Mouse (Mus musculus) cerebellum, postnatal 36 days (tissue): ENCODE data around the gene Hist1h3f.

Source experiments
- DNase-seq, 2 experiments: peaks; one replicate each; pipeline ENCODE4 v3.0.0; 2021 to 2022; ENCODE audit warnings: mixed read lengths in 2 of 2

Gene Hist1h3f

GRCm38 (mm10) chr13:23543965-23544786 is at the start of gene Hist1h3f:
Gene Hist1h3f (plus strand): TSS chr13:23544052.
- DNase-seq, result peak; percentile 54 to 71

- DNase-seq, result no peak
Measured at GRCm38 (mm10) chr13:23495526-23495925, 48.3 kb upstream of the Hist1h3f start.

- DNase-seq, result peak; percentile 10 to 30
Measured at GRCm38 (mm10) chr13:23497656-23498321, 46.1 kb upstream of the Hist1h3f start.

- no peak for DNase-seq
Measured at GRCm38 (mm10) chr13:23498653-23499052, 45.2 kb upstream of the Hist1h3f start.

- DNase-seq, result no peak
Measured at GRCm38 (mm10) chr13:23499943-23500342, 43.9 kb upstream of the Hist1h3f start.

- peak; percentile 48 to 65 for DNase-seq
Measured at GRCm38 (mm10) chr13:23500424-23501200, 43.2 kb upstream of the Hist1h3f start.

- no peak for DNase-seq
Measured at GRCm38 (mm10) chr13:23501511-23501910, 42.3 kb upstream of the Hist1h3f start.

- no peak for DNase-seq
Measured at GRCm38 (mm10) chr13:23502031-23502567, 41.8 kb upstream of the Hist1h3f start.

GRCm38 (mm10) chr13:23502916-23503315 is 40.9 kb upstream of the Hist1h3f start:
- DNase-seq, result no peak

GRCm38 (mm10) chr13:23503797-23504196 is 40.1 kb upstream of the Hist1h3f start:
- DNase-seq, result peak; percentile 35 to 66

- no peak for DNase-seq
Measured at GRCm38 (mm10) chr13:23505662-23506345, 38.0 kb upstream of the Hist1h3f start.

- DNase-seq, result peak; percentile 19 to 41
Measured at GRCm38 (mm10) chr13:23506351-23506750, 37.5 kb upstream of the Hist1h3f start.

- no peak for DNase-seq
Measured at GRCm38 (mm10) chr13:23506819-23507515, 36.9 kb upstream of the Hist1h3f start.

GRCm38 (mm10) chr13:23510127-23510526 is 33.7 kb upstream of the Hist1h3f start:
- no peak for DNase-seq

- DNase-seq, result no peak
Measured at GRCm38 (mm10) chr13:23513517-23513916, 30.3 kb upstream of the Hist1h3f start.

GRCm38 (mm10) chr13:23515281-23515680 is 28.6 kb upstream of the Hist1h3f start:
- DNase-seq, result no peak

GRCm38 (mm10) chr13:23515826-23516620 is 27.8 kb upstream of the Hist1h3f start:
- no peak for DNase-seq

- peak; percentile 76 to 87 for DNase-seq
Measured at GRCm38 (mm10) chr13:23516822-23517602, 26.8 kb upstream of the Hist1h3f start.

- peak; percentile 84 to 96 for DNase-seq
Measured at GRCm38 (mm10) chr13:23517603-23518294, 26.1 kb upstream of the Hist1h3f start.

GRCm38 (mm10) chr13:23518295-23518603 is 25.6 kb upstream of the Hist1h3f start:
- DNase-seq, result no peak
